Mouse (Mus musculus) testis, adult 2 months (tissue): ENCODE data around the gene 1110051M20Rik. TPM values are rescaled to one million over a fixed set of nuclear protein-coding genes. Genes with fewer than 3 reads are reported as not detected.
A peak's percentile ranks its signal among the peaks of the same experiment; 100 is the strongest.

Source experiments
- H3K27ac ChIP-seq: fragments of 200-500 bp; 2 replicates; pipeline ENCODE4 v1.5.1; 2012; ENCODE audit warnings: low read depth, low read length; ENCODE audit not compliant: control insufficient read depth, insufficient read depth
- H3K27me3 ChIP-seq: fragments of 200-500 bp; 2 replicates; pipeline ENCODE4 v1.6.1; 2012; ENCODE audit warnings: mild to moderate bottlenecking, low read length, moderate library complexity; ENCODE audit not compliant: control insufficient read depth, insufficient read depth
- H3K36me3 ChIP-seq: fragments of 200-500 bp; 2 replicates; pipeline ENCODE4 v1.6.1; 2012; ENCODE audit warnings: mild to moderate bottlenecking, low read length; ENCODE audit not compliant: control insufficient read depth, insufficient read depth
- H3K4me1 ChIP-seq: fragments of 200-500 bp; 2 replicates; pipeline ENCODE4 v1.6.1; 2012; ENCODE audit warnings: low read length; ENCODE audit not compliant: control insufficient read depth, insufficient read depth
- H3K4me3 ChIP-seq: fragments of 200-500 bp; 2 replicates; pipeline ENCODE4 v1.5.1; 2012; ENCODE audit warnings: low read depth, mild to moderate bottlenecking, low read length, moderate library complexity, mixed read lengths; ENCODE audit not compliant: control insufficient read depth
- CTCF ChIP-seq: fragments of 200-500 bp; IDR thresholded peaks from 2 replicates; pipeline ENCODE4 v1.5.1; 2012; ENCODE audit warnings: low read depth, mild to moderate bottlenecking, inconsistent platforms, low read length, moderate library complexity; ENCODE audit not compliant: control insufficient read depth, insufficient read depth, insufficient replicate concordance
- POLR2A ChIP-seq: fragments of 200-500 bp; IDR thresholded peaks from 2 replicates; pipeline ENCODE4 v1.6.1; 2012; ENCODE audit warnings: low read depth, mild to moderate bottlenecking, inconsistent platforms, low read length, moderate library complexity; ENCODE audit not compliant: control insufficient read depth
- polyA plus RNA-seq: library from polyadenylated mRNA; depleted of rRNA; stranded (reverse); fragments of >200 nt; gene quantifications from 2 replicates; pipeline ENCODE4 v1.2.3, GENCODE M21; 2012

Gene 1110051M20Rik
- polyA plus RNA-seq, 1 experiment, result 91.7 TPM

GRCm38 (mm10) chr2:91462681-91463080 is 18.2 kb upstream of the 1110051M20Rik start:
- peaks cover 17% of the 10 kb centered on the region for H3K4me1 ChIP-seq
- H3K27ac ChIP-seq, result no peak overlapping the region
- H3K36me3 ChIP-seq, result no peaks in the 10 kb centered on the region
- no peak overlapping the region for H3K4me3 ChIP-seq
- TF ChIP-seq CTCF, result no peak
- TF ChIP-seq POLR2A, result no peak
- H3K27me3 ChIP-seq, result no peaks in the 10 kb centered on the region

DNA sequence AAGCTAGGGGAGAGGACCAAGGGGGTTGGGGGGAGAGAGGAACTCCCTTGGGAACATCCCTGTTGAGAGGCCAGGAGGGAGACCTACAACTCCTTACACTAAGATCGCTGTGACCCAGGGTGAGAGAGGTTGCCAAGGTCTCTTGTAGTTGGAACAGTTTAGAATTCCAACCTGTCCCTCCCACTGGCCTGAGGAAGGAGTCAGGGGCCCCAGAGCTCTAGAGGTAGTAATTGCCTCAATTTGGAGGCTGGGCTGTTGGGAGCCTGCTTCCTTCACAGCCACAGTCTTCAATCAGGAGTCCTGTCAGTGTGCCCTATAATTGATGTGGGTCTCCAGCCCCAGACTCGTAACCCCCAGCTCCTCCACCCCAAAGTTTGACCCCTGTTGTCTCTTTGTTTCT is 17.7 kb upstream of the 1110051M20Rik start:
- H3K27me3 ChIP-seq, result no peaks in the 10 kb centered on the region
- H3K4me1 ChIP-seq, result peaks cover 17% of the 10 kb centered on the region
- TF ChIP-seq CTCF (no peak), POLR2A (no peak)
- H3K36me3 ChIP-seq, result no peaks in the 10 kb centered on the region
- no peak overlapping the region for H3K4me3 ChIP-seq
- H3K27ac ChIP-seq, result no peak overlapping the region

GRCm38 (mm10) chr2:91461341-91461740 is 16.8 kb upstream of the 1110051M20Rik start:
- Histone ChIP-seq H3K27ac (no peak overlapping the region), H3K4me3 (no peak overlapping the region)
- TF ChIP-seq POLR2A (no peak), CTCF (no peak)

DNA sequence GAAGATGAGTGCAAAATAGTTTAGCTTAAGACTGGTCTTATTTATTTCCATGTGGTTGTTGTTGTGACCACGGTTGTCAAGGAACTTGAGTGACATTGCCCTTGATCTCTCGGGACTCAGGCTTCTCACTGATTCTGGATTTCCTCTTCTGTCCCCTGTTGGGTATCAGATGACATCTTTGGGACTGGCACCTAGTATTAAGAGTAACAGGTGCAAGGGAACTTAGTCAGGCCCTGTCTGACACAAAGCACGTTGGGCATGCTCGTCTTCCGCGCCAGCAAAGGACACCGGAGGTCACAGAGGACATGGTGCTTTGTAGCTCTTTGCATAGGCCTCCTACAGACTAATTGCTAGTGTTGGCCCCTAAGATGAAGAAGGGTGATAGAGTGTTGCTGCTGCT is 16.3 kb upstream of the 1110051M20Rik start:
- no peak for TF ChIP-seq POLR2A
- TF ChIP-seq CTCF, result no peak
- no peaks in the 10 kb centered on the region for H3K27me3 ChIP-seq
- peaks cover 17% of the 10 kb centered on the region for H3K4me1 ChIP-seq
- H3K36me3 ChIP-seq, result no peaks in the 10 kb centered on the region
- no peak overlapping the region for H3K4me3 ChIP-seq
- H3K27ac ChIP-seq, result no peak overlapping the region

More at GRCm38 (mm10) chr2:91461341-91461740, 16.8 kb upstream of the 1110051M20Rik start:
- Histone ChIP-seq H3K27me3 (no peaks in the 10 kb centered on the region), H3K36me3 (no peaks in the 10 kb centered on the region), H3K4me1 (peaks cover 17% of the 10 kb centered on the region)

DNA sequence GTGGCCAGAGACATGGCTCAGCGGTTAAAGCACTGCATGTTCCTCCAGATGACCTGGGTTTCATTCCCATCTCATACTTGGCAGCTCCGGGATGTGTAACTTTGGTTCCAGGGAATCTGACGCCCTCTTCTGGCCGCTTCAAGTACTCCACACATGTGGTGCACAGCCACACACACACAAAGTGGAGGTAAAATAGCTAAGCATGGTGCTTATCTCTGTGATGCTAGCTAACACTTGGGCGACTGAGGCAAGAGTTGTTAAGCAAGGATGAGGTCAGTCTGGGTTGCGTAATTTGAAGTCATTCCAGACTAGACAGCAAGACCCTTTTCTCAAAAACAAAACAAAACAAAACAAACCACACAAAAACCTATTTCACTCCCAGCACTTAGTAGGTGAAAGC is 15.6 kb upstream of the 1110051M20Rik start:
- H3K4me3 ChIP-seq, result no peak overlapping the region
- no peaks in the 10 kb centered on the region for H3K27me3 ChIP-seq
- peaks cover 17% of the 10 kb centered on the region for H3K4me1 ChIP-seq
- TF ChIP-seq POLR2A (no peak), CTCF (peak; percentile 44; the same call in 1 of the 2 replicates)
- no peak overlapping the region for H3K27ac ChIP-seq
- no peaks in the 10 kb centered on the region for H3K36me3 ChIP-seq

DNA sequence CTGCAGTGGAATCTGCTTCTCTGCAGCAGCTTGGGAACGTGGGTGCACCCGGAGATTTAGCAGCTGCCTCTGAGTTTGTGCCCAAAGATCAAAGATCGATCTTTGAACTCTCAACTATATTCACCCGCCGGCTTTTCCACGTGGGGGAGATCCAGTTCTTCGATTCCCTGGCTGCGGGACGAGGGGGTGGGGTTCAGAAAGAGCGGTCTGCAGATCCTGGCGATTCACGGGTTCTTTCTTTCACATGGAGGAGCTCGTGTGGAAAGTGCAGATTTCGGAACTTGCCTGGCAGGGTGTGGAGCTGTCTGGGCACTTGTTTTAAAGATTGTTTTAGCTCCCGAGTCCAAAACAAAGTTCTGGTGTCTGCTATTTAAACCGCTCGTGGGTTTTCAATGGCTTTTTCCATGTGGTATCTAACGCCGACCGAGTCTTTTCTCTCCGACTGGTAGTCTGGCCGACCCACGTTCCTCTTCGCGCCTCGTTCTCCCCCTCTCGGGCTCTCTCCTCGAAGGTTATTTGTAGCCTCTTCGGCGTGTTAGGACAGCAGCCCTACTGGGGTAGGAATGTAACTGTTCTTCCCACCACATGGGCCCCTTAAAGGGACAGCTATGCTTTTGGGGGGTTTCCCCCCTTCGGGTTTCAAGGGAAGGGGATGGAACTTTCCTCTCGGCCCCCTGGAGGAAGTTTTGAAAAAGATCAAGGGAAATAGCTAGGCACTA is 14.3 kb upstream of the 1110051M20Rik start:
- Histone ChIP-seq H3K27ac (no peak overlapping the region), H3K4me1 (peaks cover 17% of the 10 kb centered on the region)
- TF ChIP-seq POLR2A (no peak), CTCF (no peak)

DNA sequence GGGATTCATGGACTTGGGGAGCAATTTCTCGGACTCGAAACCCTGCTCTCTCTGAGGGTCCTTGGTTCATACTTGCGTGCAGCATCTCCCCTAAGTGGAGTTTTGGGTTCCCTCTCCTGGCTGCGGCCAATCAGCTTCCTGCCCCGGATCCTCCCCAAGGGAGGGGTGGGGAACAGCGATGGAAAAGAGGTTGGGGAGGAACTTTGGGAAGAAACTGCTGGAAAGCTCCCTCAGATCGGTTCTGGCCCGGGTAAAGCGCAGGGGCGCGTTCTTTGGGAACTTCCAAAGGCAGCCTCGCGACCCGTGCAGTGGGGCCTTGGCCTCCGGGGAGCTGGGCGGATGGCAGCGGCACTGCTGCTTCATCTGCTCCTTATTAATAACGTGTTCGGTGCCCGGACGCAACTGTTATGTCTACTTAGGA is 13.8 kb upstream of the 1110051M20Rik start:
- TF ChIP-seq CTCF (no peak), POLR2A (no peak)

More for the DNA sequence above, 14.3 kb upstream of the 1110051M20Rik start:
- Histone ChIP-seq H3K4me3 (peak overlapping the region; percentile 80), H3K27me3 (no peaks in the 10 kb centered on the region), H3K36me3 (no peaks in the 10 kb centered on the region)

DNA sequence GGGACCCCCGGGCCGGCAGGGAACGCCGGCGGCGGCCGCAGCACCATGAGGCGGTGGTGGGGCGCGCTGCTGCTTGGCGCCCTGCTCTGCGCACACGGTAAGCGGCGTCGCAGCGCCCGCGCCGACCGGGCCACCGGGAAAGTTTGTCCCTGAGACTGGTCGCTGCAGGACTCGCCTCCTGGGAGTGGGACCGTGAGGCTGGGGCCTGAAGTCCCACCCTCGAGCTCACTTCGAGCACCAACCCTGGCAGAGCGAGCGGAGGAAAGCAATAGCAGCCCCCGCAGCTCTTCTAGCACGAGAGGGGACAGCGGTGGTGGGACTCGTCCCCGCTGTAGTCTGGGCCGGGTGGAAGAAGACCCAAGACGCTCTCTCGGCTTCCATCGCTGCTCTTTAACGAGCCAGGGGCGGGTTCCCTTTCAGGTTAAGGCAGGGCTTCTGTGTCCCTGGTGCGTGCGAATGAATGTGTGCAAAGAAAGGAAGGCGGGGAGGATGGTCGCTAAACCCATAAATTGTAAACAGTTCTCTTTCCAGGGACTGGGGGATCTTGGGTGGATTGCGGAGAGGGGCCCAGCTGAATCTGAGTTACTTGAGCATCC is 13.2 kb upstream of the 1110051M20Rik start:
- Histone ChIP-seq H3K27ac (no peak overlapping the region), H3K4me1 (peaks cover 17% of the 10 kb centered on the region)

More for the DNA sequence above, 13.8 kb upstream of the 1110051M20Rik start:
- Histone ChIP-seq H3K27ac (no peak overlapping the region), H3K4me3 (peak overlapping the region; percentile 80), H3K4me1 (peaks cover 17% of the 10 kb centered on the region), H3K36me3 (no peaks in the 10 kb centered on the region), H3K27me3 (no peaks in the 10 kb centered on the region)

More for the DNA sequence above, 13.2 kb upstream of the 1110051M20Rik start:
- H3K4me3 ChIP-seq, result peak overlapping the region; percentile 80
- no peaks in the 10 kb centered on the region for H3K27me3 ChIP-seq
- TF ChIP-seq CTCF (no peak), POLR2A (no peak)
- H3K36me3 ChIP-seq, result no peaks in the 10 kb centered on the region
